Mouse (Mus musculus) MEL (cell line): Measurements from ENCODE around the gene Bmp6.

Experiments used
- CTCF ChIP-seq, 3 experiments: IDR thresholded peaks in 2 of 3; conservative IDR thresholded peaks in 1 of 3; 2 replicates each; pipeline ENCODE4 v1.5.1; 2011 to 2012; ENCODE audit warnings: low read length in 3 of 3, low read depth in 2 of 3, mild to moderate bottlenecking in 2 of 3, improper control_type of control experiment in 1 of 3, inconsistent platforms in 1 of 3, mixed read lengths in 1 of 3, moderate library complexity in 1 of 3; ENCODE audit not compliant: control insufficient read depth in 1 of 3, insufficient read depth in 1 of 3, poor library complexity in 1 of 3, severe bottlenecking in 1 of 3
- POLR2A ChIP-seq, 2 experiments: IDR thresholded peaks; 2 replicates each; pipeline ENCODE4 v1.6.1; 2011 to 2012; ENCODE audit warnings: low read length in 2 of 2, mild to moderate bottlenecking in 2 of 2, control low read depth in 1 of 2, improper control_type of control experiment in 1 of 2, low read depth in 1 of 2, moderate library complexity in 1 of 2; ENCODE audit not compliant: control insufficient read depth in 1 of 2, insufficient read depth in 1 of 2, poor library complexity in 1 of 2
- ZNF384 ChIP-seq: IDR thresholded peaks from 2 replicates; pipeline ENCODE4 v1.6.1; 2012; ENCODE audit warnings: low read depth, mild to moderate bottlenecking, inconsistent platforms, low read length, improper control_type of control experiment

- TF ChIP-seq POLR2A (IDR thresholded peaks at IDR 0.05; ENCODE audit: control insufficient read depth in 1 of 2, insufficient read depth in 1 of 2, low read depth in 1 of 2, low read length in 2 of 2, poor library complexity in 1 of 2) (no peak), CTCF (IDR thresholded peaks at IDR 0.05 in 2 of 3, conservative IDR thresholded peaks at IDR 0.05 in 1 of 3; ENCODE audit: control insufficient read depth in 1 of 3, insufficient read depth in 1 of 3, low read depth in 2 of 3, low read length in 3 of 3, poor library complexity in 1 of 3, severe bottlenecking in 1 of 3) (no peak), ZNF384 (no peak)
Measured at GRCm38 (mm10) chr13:38503137-38503849, 158.4 kb downstream of the Bmp6 start.
